Mouse (Mus musculus) left cerebral cortex, adult 6 months (tissue): ENCODE results near the gene Bach2. TPM values are rescaled to one million over a fixed set of nuclear protein-coding genes. Genes with fewer than 3 reads are reported as not detected.

Source experiments
- long read RNA-seq, 2 experiments: library from polyadenylated mRNA; unstranded; transcript quantifications; one replicate each; pipeline ENCODE4 v2.0.0; 2019 to 2020
- polyA plus RNA-seq: library from polyadenylated mRNA; unstranded; fragments of <200 nt; fragmentation: Nextera tagmentation; gene quantifications from 2 replicates; pipeline ENCODE4 v1.2.3, GENCODE M21; 2021

Gene Bach2
- 1.1 and 1.2 TPM in 2 replicates for polyA plus RNA-seq
- long read RNA-seq, experiment 1, full-length matches to known transcripts, result 1 of 23 reads
- long read RNA-seq, experiment 1, partial matches to known transcripts, result 3 of 23 reads
- long read RNA-seq, experiment 1, other reads (novel, unspliced or antisense), result 19 of 23 reads
- long read RNA-seq, experiment 2, partial matches to known transcripts, result 0 of 5 reads
- long read RNA-seq, experiment 2, other reads (novel, unspliced or antisense), result 5 of 5 reads

GRCm38 (mm10) chr4:32238366-32238854, at the start of gene Bach2:
Gene Bach2, plus strand, starts transcription at chr4:32238804.

GRCm38 (mm10) chr4:32602660-32603059, 364.1 kb downstream of the Bach2 start, which contains the start of gene Gja10:
Gene Gja10, minus strand, starts transcription at chr4:32602760.

GRCm38 (mm10) chr4:32615034-32615881, 376.7 kb downstream of the Bach2 start, which contains the start of gene Casp8ap2:
Gene Casp8ap2, plus strand, starts transcription at chr4:32615451.

